Mouse (Mus musculus) testis, adult 2 months (tissue): ENCODE measurements around the gene Usp4. TPM values are rescaled to one million over a fixed set of nuclear protein-coding genes. Genes with fewer than 3 reads are reported as not detected.

Experiments
- H3K27ac ChIP-seq: fragments of 200-500 bp; 2 replicates; pipeline ENCODE4 v1.5.1; 2012; ENCODE audit warnings: low read depth, low read length; ENCODE audit not compliant: control insufficient read depth, insufficient read depth
- H3K27me3 ChIP-seq: fragments of 200-500 bp; 2 replicates; pipeline ENCODE4 v1.6.1; 2012; ENCODE audit warnings: mild to moderate bottlenecking, low read length, moderate library complexity; ENCODE audit not compliant: control insufficient read depth, insufficient read depth
- H3K36me3 ChIP-seq: fragments of 200-500 bp; 2 replicates; pipeline ENCODE4 v1.6.1; 2012; ENCODE audit warnings: mild to moderate bottlenecking, low read length; ENCODE audit not compliant: control insufficient read depth, insufficient read depth
- H3K4me1 ChIP-seq: fragments of 200-500 bp; 2 replicates; pipeline ENCODE4 v1.6.1; 2012; ENCODE audit warnings: low read length; ENCODE audit not compliant: control insufficient read depth, insufficient read depth
- H3K4me3 ChIP-seq: fragments of 200-500 bp; 2 replicates; pipeline ENCODE4 v1.5.1; 2012; ENCODE audit warnings: low read depth, mild to moderate bottlenecking, low read length, moderate library complexity, mixed read lengths; ENCODE audit not compliant: control insufficient read depth
- CTCF ChIP-seq: fragments of 200-500 bp; IDR thresholded peaks from 2 replicates; pipeline ENCODE4 v1.5.1; 2012; ENCODE audit warnings: low read depth, mild to moderate bottlenecking, inconsistent platforms, low read length, moderate library complexity; ENCODE audit not compliant: control insufficient read depth, insufficient read depth, insufficient replicate concordance
- POLR2A ChIP-seq: fragments of 200-500 bp; IDR thresholded peaks from 2 replicates; pipeline ENCODE4 v1.6.1; 2012; ENCODE audit warnings: low read depth, mild to moderate bottlenecking, inconsistent platforms, low read length, moderate library complexity; ENCODE audit not compliant: control insufficient read depth
- polyA plus RNA-seq: library from polyadenylated mRNA; depleted of rRNA; stranded (reverse); fragments of >200 nt; gene quantifications from 2 replicates; pipeline ENCODE4 v1.2.3, GENCODE M21; 2012

Gene Usp4
- polyA plus RNA-seq, 1 experiment, result 116 TPM

DNA sequence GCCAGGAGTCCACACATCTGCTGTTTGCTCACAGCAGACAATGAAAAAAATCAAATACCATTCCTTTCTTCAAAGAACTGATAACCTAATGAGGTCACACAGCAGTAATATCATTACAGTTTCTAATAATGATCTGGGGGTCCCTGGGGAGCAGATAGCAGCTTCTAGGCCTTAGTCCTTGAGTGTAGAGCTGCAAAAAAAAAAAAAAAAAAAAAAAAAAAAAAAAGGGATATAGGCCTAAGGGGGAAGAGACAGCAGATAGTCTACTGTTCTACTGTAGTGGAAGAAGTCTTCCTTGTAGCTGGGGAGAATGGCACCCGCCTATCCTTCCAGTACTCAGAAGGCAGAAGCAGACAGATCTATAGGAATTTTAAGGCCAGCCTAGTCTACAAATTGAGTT, 47.8 kb downstream of the Usp4 start:
- Histone ChIP-seq H3K36me3 (peaks cover 9% of the 10 kb centered on the region), H3K27me3 (no peaks in the 10 kb centered on the region), H3K4me3 (peak overlapping the region; percentile 47; the same call in 1 of the 2 replicates), H3K27ac (no peak overlapping the region; the same call in 1 of the 2 replicates), H3K4me1 (peaks cover 11% of the 10 kb centered on the region)
- TF ChIP-seq POLR2A, result no peak
- no peak for TF ChIP-seq CTCF

DNA sequence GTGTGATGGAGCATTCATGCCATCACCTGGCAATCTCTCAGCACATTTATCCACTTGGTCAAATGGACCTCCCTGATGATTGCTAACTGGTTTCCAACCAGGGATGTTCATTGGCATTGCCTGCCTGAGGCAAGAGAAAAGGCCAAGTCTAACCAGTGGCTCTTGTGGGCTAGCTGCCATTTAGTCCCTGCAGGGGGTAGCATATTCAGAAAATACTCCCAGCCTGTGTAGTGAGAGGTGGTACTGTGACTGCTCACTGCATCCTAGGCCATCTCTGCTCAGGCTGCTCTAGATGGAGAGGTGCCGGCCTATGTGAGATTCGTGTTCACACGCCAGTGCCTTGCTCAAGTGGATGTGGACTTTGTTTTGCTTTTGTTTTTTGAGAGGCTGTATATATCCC, 50.7 kb downstream of the Usp4 start:
- Histone ChIP-seq H3K27me3 (no peaks in the 10 kb centered on the region), H3K4me1 (peaks cover 3% of the 10 kb centered on the region), H3K36me3 (peaks cover 12% of the 10 kb centered on the region), H3K27ac (no peak overlapping the region), H3K4me3 (no peak overlapping the region)
- TF ChIP-seq POLR2A (no peak), CTCF (no peak)

DNA sequence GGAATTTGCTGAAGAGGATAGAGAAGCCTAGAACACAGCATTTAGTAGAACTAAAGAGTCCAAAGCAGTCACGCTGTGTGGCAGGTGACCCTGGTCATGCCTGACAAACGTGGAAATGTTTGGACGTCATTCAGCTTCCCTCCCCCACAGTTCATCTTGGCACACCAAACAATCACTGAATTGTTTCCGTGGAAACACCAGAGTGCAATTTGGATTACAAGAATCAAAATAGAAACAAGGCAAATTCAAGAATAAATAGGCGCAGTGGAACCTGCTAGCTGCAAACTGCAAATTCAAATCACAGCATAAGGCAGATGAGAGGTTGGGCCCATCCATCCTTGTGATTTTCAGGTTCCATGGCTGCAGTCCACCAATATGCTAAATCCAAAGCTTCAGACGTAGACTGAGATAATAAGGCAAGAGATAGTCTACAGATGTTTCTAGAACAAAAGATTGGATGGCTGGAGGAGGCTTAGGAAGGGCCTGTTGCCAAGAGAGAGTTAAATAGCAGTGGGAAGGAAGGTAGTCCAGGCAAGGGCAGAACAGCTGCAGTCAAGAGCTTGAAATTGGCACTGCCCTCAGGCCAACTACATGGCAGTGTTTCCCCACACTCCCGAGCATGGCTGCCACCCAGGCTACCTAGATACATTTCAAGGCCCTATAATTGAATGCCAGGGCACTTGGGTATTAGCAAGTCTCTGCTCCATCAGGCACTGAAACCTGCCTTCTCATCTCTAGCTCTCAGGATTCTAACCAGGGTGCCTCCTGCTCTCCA, 53.7 kb downstream of the Usp4 start:
- Histone ChIP-seq H3K27ac (peak overlapping the region; percentile 89), H3K4me1 (peaks cover 4% of the 10 kb centered on the region), H3K4me3 (peak overlapping the region; percentile 53), H3K36me3 (peaks cover 8% of the 10 kb centered on the region), H3K27me3 (no peaks in the 10 kb centered on the region)
- TF ChIP-seq POLR2A (peak; percentile 23; the same call in 1 of the 2 replicates), CTCF (no peak)

DNA sequence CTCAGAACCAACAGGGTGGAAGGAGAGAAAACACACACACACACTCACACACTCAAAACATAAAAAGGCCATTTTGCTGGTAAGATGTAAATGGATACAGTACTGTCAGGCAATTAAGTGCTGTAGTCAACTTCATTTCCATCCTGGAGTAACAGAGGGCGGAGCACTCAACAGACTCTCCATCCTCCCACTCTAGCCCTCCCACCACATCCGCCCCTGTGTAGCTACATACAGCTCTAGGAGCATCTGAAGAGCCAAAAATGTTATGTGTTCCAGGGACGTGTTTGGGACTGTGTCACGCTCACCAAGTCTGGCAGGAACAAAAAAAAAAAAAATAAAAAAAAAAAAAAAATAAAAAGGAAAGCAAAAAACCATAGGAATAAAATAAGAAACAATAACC, 55.4 kb downstream of the Usp4 start:
- TF ChIP-seq POLR2A, result no peak
- no peak for TF ChIP-seq CTCF

DNA sequence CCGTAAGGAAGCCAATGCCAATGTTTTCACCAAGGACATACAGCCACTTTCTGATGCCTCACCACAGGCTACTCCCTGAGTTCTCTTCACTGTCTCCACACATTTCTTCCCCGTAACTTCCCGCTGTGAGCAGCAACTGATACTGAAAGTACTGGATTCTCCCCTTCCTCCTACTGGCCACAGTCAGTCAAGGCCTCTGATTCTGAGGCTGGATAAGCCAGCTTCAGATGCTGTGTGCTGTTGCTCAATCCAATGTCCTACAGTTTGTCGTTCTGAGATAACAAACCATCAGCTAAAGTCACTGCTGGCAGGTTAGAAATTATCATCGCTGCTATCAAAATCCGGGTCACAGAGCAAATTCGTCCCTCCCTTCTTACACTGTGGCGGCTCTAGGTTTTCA, 56.8 kb downstream of the Usp4 start:
- TF ChIP-seq CTCF, result no peak
- no peak for TF ChIP-seq POLR2A
- no peaks in the 10 kb centered on the region for H3K27me3 ChIP-seq
- H3K27ac ChIP-seq, result peak overlapping the region; percentile 43
- H3K4me1 ChIP-seq, result peaks cover 4% of the 10 kb centered on the region
- peaks cover 5% of the 10 kb centered on the region for H3K36me3 ChIP-seq
- H3K4me3 ChIP-seq, result no peak overlapping the region

More for the DNA sequence above, 55.4 kb downstream of the Usp4 start:
- Histone ChIP-seq H3K27me3 (no peaks in the 10 kb centered on the region), H3K36me3 (peaks cover 5% of the 10 kb centered on the region), H3K4me1 (peaks cover 4% of the 10 kb centered on the region), H3K27ac (peak overlapping the region; percentile 46; the same call in 1 of the 2 replicates), H3K4me3 (peak overlapping the region; percentile 20; the same call in 1 of the 2 replicates)

DNA sequence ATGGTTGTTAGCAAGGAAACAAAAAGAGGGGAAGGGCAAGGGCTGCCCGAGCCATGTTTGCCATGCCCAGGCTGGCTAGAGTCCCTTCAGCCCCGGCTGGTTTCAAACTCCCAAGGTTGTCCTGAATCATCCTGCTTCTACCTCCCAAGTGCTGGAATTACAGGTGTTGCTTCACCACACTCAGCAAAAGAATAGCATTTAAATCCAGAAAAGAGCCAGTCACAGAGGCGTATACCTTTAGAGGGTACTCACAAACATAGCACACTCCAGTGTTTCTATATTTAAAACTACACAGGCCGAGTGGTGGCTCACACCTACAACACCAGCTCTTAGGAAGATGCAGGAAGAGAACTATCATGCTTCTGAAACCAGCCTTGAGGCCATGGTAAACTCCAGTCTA, 61.9 kb downstream of the Usp4 start:
- Histone ChIP-seq H3K36me3 (no peaks in the 10 kb centered on the region), H3K4me1 (peaks cover 2% of the 10 kb centered on the region; the same call in 1 of the 2 replicates), H3K4me3 (no peak overlapping the region), H3K27me3 (no peaks in the 10 kb centered on the region), H3K27ac (no peak overlapping the region)
- TF ChIP-seq POLR2A, result no peak
- no peak for TF ChIP-seq CTCF

DNA sequence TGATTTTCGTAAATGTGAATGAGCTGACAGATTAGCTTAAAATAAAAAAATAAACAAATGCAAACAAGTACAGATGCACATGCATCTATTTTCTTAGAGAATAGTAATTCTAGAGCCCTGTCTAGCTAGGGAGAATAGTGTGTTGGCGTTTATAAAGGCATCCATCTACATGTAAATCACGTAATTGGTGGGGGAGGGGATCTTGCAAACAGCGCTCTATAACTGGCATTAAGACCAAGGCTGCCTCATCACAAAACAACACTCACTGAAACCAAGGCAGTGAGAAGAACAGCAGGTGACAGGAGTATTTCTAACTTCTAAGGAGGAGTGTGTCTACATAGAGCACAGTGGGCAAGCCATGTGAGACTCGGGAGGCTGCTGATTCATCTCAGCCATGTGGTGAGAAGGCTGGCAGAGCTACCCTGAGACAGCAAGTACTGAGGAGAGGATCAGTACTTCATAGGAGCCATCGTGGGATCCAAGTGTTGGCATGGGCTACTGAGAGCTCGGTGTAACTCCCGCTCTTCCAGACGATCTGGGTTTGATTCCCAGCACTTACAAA, 63.8 kb downstream of the Usp4 start:
- no peaks in the 10 kb centered on the region for H3K4me1 ChIP-seq
- no peak for TF ChIP-seq CTCF
- no peak for TF ChIP-seq POLR2A

More for the DNA sequence above, 63.8 kb downstream of the Usp4 start:
- Histone ChIP-seq H3K4me3 (no peak overlapping the region), H3K36me3 (no peaks in the 10 kb centered on the region; the same call in 1 of the 2 replicates), H3K27ac (no peak overlapping the region), H3K27me3 (no peaks in the 10 kb centered on the region)
